Mouse (Mus musculus) mouse embryonic stem cell (cell line): ENCODE data around the gene Tkt.

Experiments
- in situ Hi-C, 2 experiments: fragments of 300-500 bp; cut with MboI; formaldehyde crosslinking; loops; 1 replicate in 1 of 2; 3 replicates in 1 of 2; pipeline ENCODE4 v1.14.3; 2019 to 2020; ENCODE audit warnings: low sequenced_read_pairs in 2 of 2, low pct_unique_long_range_greater_than_20kb in 1 of 2, mixed read lengths in 1 of 2; ENCODE audit not compliant: unreplicated experiment in 1 of 2

The Tkt gene

DNA sequence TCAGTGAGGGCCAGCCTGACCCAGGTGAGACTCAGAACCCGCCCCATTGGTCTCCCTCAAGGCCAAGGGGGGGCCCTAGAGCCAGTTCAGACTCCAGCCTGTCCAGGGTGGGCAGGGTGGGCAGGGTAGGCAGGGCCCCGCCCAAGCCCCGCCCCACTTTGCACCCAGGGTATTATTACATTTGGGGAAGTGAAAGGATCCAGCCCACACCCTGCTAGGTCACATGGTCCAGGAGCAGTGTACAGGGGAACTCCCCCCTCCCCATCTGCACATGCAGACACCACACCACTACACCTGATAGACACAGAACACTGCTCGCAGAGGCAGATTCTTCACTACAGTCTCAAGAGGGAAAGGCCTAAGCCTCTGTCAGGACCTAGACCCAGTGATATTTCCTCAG, 59.5 kb downstream of the Tkt start:
- in situ Hi-C loops: no loop called here

DNA sequence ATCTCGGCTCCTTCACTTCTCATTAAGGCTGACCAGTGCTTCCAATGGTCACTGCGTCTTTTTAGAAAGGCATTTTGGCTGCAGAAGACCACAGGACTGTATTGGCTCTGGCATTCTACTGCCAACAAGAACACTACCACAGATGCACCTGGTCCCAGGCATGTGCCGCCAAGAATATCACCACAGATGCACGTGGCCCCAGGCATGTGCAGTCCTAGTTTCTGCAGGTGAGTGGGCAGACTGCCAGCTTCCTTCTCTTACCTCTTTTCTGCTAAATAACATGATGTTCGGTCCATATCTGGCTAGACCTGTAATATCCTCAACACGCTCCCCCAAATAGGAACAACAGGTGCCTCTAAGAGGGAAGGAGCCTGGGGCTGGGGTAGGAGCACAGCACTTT, 60.0 kb downstream of the Tkt start:
- in situ Hi-C loops: no loop called here

DNA sequence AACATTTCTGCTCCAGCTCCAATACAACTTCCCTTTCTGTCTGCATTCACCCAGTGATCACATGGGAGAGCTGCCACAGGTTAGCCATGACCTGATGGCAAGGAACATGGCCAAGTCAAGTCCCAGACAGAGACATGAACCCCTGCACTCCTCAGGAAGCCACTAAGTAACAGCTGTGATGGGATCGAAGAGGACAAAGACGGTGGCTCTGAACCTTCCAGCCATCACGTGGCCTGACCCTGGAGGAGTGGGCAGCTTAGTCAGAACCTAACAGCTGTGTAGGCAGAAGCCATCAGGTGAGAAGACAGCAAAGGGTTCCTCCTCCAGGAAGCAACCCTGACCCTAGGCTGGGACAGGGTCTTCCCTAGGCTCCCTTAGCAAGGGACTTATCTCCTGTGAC, 61.3 kb downstream of the Tkt start:
- in situ Hi-C loops: no loop called here

- in situ Hi-C loops: no loop called here
Observed at GRCm38 (mm10) chr14:30610304-30610703, 62.1 kb downstream of the Tkt start.

DNA sequence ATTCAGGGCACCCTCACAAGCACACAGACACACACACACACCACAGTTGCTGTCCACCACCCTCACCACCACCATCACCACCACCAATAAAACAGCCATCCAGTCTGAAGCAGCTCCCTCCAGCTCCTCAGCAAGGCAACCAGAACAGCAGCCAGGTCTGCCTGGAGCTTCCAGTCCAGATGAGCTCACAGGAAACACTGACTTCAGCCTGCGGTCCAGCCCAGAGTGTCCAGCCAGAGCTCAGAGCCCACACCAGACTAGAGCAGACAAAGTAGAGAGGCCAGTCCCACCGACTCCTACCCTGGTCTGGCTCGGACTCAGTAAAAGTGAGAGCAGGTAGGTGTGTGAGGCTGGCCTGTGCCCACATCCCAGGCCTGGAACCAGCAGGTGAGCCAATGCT, 62.8 kb downstream of the Tkt start:
- in situ Hi-C loops: no loop called here

DNA sequence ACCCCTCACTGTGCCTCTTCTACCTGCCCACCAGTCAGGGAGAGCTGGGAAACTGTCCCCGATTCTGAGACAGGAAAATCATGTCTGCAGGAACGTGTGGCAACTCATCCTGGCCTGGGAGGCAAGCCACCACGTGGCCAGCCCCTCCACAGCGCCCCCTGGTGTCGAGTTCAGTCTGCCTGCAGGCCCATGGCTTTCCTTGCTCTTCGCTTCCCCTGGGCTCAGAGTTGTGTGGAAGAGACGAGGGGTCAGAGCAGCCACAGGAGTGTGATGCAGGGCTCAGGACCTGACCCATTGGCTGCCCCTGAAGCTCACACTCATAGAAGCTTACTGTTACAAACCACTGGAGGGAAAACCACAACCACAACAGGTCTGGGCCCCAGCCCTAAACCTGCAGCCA, 64.4 kb downstream of the Tkt start:
- in situ Hi-C loops: no loop called here

GRCm38 (mm10) chr14:30612962-30613715, 65.0 kb downstream of the Tkt start:
- in situ Hi-C loops: no loop called here

- in situ Hi-C loops: no loop called here
Observed at GRCm38 (mm10) chr14:30616751-30617150, 68.6 kb downstream of the Tkt start.

DNA sequence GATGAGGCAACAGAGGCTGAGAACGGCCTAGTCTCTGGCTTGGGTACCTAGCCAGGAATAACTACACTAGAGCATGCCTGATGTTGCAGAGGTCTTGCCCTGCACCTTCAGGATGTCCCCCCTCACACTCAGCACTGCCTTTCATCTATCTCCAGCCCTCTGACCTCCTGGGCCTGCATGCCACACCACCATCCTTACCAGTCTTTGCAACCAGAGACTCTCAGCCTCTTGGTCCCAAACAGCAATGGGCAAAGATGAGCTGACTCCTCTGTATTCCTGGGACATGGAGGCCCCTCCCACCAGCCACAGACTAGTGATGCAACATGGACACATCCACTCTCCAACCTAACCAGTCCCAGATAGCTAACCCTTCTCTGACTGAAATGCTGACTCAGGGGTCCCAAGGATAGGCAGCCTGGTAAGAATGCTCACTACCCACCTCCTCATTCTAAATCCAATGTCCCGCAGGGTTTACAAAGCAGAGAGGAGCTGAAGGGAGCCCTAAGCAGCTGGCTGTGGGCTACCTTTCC, 70.7 kb downstream of the Tkt start:
- in situ Hi-C loops: no loop called here

GRCm38 (mm10) chr14:30619982-30620578, 71.9 kb downstream of the Tkt start:
- in situ Hi-C loops: no loop called here

- in situ Hi-C loops: no loop called here
Observed at GRCm38 (mm10) chr14:30622130-30622529, 74.0 kb downstream of the Tkt start.

DNA sequence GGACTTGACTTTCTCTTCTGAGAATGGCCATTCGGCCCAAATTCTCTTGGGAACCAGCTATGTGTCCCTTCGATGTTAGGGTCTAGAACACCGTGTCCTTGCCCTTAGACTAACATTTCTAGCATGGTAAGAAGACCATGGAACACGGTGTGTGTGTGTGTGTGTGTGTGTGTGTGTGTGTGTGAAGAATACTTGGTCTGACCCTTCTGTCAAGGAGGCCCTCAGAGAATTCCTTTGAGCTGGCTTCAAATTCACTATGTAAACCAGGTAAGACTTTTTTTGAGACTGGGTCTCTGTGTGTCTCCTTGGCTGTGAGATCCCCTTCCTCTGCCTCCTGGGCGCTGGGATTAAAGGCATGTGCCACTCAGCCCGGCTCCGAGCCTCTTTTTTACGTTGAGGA, 74.4 kb downstream of the Tkt start:
- in situ Hi-C loops: no loop called here
